Mouse (Mus musculus) hematopoietic stem cell, adult 5-6 weeks (primary cell): ENCODE data around the gene Prx. TPM values are rescaled to one million over a fixed set of nuclear protein-coding genes. Genes with fewer than 3 reads are reported as not detected.

Source experiments
- ATAC-seq, 2 experiments: fragments of 125-278 bp in 1 of 2; replicated peaks in 1 of 2; 2 replicates each; pipeline ENCODE4 v1.8.0; 2016 to 2017; ENCODE audit warnings: inconsistent platforms in 2 of 2, mild to moderate bottlenecking in 2 of 2, moderate number of reproducible peaks in 2 of 2, low read depth in 1 of 2, moderate TSS enrichment in 1 of 2; ENCODE audit not compliant: low FRiP score in 2 of 2, poor library complexity in 2 of 2, severe bottlenecking in 2 of 2, insufficient read depth in 1 of 2, low TSS enrichment in 1 of 2
- total RNA-seq: library from RNA; stranded (forward); fragments of 172-1452, 232-1000 nt; gene quantifications from 2 replicates; pipeline ENCODE4 v1.2.3, GENCODE M21; 2017

Prx gene
- total RNA-seq, 1 experiment from 2014 or later: 1.1 TPM

GRCm38 (mm10) chr7:27538797-27539196 lies 39.7 kb downstream of the Prx start:
- no peak for ATAC-seq

- no peak for ATAC-seq
Measured at GRCm38 (mm10) chr7:27540521-27540920, 41.4 kb downstream of the Prx start.

- no peak for ATAC-seq
Measured at GRCm38 (mm10) chr7:27540935-27541334, 41.8 kb downstream of the Prx start.

GRCm38 (mm10) chr7:27541431-27541830 lies 42.3 kb downstream of the Prx start:
- peak; percentile 78 to 81 for ATAC-seq

- no peak for ATAC-seq
Measured at GRCm38 (mm10) chr7:27541922-27542321, 42.8 kb downstream of the Prx start.

GRCm38 (mm10) chr7:27542392-27543033 lies 43.4 kb downstream of the Prx start:
- peak; percentile 48 to 68 for ATAC-seq

- no peak for ATAC-seq
Measured at GRCm38 (mm10) chr7:27543065-27543464, 43.9 kb downstream of the Prx start.

- ATAC-seq: no peak
Measured at GRCm38 (mm10) chr7:27543851-27544250, 44.7 kb downstream of the Prx start.

GRCm38 (mm10) chr7:27544675-27545370 lies 45.7 kb downstream of the Prx start:
- ATAC-seq: peak; percentile 80 to 83

- no peak for ATAC-seq
Measured at GRCm38 (mm10) chr7:27549597-27549996, 50.5 kb downstream of the Prx start.

GRCm38 (mm10) chr7:27552070-27552469 lies 52.9 kb downstream of the Prx start:
- no peak for ATAC-seq

GRCm38 (mm10) chr7:27552931-27553513 lies 53.9 kb downstream of the Prx start, which contains the start of the genes Pld3 and 2310022A10Rik:
TSS of gene Pld3 (minus strand) at chr7:27553218.
TSS of gene 2310022A10Rik (plus strand) at chr7:27553233.
- peak; percentile 100 for ATAC-seq

GRCm38 (mm10) chr7:27560291-27560887 lies 61.3 kb downstream of the Prx start:
- ATAC-seq: no peak

- no peak for ATAC-seq
Measured at GRCm38 (mm10) chr7:27560978-27561377, 61.9 kb downstream of the Prx start.

Other genes starting within 250 kb of the Prx start
- gene Numbl, start 240.9 kb upstream of the Prx start, total RNA-seq: 1.6 and 2.4 TPM in 2 replicates
- gene Ltbp4, start 161.6 kb upstream of the Prx start, total RNA-seq: 1.9 TPM in 1 of 2 replicates, not detected in the other
- 15.8 and 22.4 TPM in 2 replicates for gene Shkbp1, start 143.3 kb upstream of the Prx start, total RNA-seq
- not detected in 2 replicates for gene Gm20479, start 141.9 kb upstream of the Prx start, total RNA-seq
- 0.31 TPM in 1 of 2 replicates, not detected in the other for gene Sptbn4, start 51.6 kb upstream of the Prx start, total RNA-seq
- 20.4 and 31.7 TPM in 2 replicates for gene Blvrb, start 51.3 kb upstream of the Prx start, total RNA-seq
- gene Sertad3, start 25.6 kb upstream of the Prx start, total RNA-seq: 9.7 and 16.8 TPM in 2 replicates
- gene Sertad1, start 12.4 kb upstream of the Prx start, total RNA-seq: 23.3 and 25.8 TPM in 2 replicates
- 0.31 TPM in 1 of 2 replicates, not detected in the other for gene Hipk4, start 23.9 kb downstream of the Prx start, total RNA-seq
- 15.2 and 18.9 TPM in 2 replicates for gene Pld3, start 53.9 kb downstream of the Prx start, total RNA-seq
- 4.8 and 7.4 TPM in 2 replicates for gene 2310022A10Rik, start 53.9 kb downstream of the Prx start, total RNA-seq
- gene Akt2, start 92.2 kb downstream of the Prx start, total RNA-seq: 56.0 and 63.1 TPM in 2 replicates
- gene Ttc9b, start 154.6 kb downstream of the Prx start, total RNA-seq: not detected in 2 replicates
- gene Map3k10, start 175.3 kb downstream of the Prx start, total RNA-seq: 3.6 and 5.9 TPM in 2 replicates
- gene Zfp607b, start 190.0 kb downstream of the Prx start, total RNA-seq: 1.4 and 1.5 TPM in 2 replicates
- gene Zfp60, start 232.1 kb downstream of the Prx start, total RNA-seq: 13.0 and 14.1 TPM in 2 replicates